Mouse (Mus musculus) cerebellum, adult 11 months (tissue): ENCODE measurements around the gene Zfp335.

ENCODE experiments used
- DNase-seq: peaks from one replicate; pipeline ENCODE4 v3.0.0; 2022

Zfp335 gene

DNA sequence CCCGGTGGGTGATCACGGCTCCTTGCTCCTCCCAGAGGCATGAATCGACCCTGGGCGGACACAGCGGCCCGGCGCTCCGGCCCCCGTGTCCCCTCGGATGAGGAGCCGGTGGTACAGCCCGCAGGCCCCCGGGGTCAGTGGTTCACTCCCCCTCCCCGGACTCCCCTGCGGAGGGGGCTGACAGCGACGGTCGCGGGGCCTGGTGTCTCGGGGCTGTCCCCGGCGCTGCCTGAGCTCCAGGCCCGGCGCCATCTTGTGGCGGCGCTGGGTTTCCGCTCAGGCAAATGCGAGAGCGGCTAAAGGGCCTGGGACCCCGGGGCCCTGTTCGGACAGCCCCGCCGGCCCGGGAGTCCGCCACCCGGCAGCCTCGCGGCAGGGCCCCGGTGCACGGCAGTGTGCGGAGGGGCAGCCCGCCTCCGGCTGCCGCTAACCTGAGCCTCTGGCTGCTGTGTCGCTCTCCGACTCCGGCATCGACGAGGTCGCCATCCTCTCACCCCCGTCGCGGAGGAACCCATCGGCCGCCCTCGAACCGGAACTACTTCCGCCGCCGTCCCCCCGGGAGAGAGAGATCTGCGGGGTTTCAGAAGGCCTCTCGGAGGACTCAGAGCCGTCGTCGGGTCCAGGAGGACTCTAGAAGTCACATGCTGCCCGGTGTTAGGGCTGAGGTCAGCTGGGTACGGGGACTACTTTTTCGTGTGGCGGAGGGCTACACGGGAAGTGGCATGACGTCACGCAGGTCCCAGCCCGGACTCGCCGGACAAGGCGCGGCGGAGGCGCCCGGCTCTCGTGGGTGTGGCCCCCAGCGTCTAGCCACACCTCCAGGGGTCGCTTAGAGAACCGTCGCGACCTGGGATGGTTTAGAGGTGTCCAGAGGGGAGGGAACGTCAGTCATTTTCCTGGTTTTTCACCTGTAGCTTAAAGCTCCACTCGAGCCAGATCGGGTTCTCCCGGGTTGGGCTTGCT lies at the start of gene Zfp335:
Gene Zfp335 (minus strand): TSS at position 672 of the 963 bp plus-strand sequence.
- DNase-seq: peak; percentile 94

DNA sequence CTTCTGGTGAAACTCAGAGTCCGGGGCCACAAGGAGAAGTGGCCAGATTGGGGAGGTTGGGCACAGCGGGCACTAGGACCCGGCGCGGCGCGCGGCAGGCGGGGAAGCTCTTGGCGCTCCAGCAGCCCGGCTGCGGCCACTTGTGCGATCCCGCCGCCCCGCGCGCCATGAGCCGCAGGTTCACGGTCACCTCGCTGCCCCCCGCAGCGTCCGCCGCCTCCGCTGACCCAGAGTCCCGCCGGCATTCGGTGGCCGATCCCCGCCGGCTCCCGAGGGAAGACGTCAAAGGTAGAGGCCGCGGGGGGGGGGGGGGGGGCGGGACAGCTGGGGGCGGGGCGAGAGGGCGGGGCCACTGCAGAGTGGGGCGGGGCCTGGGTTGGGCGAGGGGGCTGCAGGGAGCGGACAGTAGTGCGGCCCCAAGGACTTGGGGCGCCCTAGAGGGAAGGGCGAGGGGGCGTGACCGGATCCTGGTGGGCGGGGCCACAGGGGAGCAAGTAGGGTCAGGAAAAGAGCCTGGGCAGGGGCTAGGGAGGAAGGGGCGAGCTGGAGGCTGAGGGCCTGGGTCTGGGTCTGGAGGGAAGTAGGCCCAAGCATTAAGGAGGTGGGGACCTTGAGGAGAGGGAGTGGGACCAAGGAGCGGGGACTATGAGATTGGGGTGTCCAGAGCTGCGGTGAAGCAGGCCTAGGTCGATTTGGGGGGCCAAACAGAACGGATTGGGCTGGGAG lies 49.3 kb upstream of the Zfp335 start, which contains the start of gene Slc12a5:
Gene Slc12a5 (plus strand): TSS at position 87 of the 726 bp plus-strand sequence.
- peak; percentile 79 for DNase-seq

DNA sequence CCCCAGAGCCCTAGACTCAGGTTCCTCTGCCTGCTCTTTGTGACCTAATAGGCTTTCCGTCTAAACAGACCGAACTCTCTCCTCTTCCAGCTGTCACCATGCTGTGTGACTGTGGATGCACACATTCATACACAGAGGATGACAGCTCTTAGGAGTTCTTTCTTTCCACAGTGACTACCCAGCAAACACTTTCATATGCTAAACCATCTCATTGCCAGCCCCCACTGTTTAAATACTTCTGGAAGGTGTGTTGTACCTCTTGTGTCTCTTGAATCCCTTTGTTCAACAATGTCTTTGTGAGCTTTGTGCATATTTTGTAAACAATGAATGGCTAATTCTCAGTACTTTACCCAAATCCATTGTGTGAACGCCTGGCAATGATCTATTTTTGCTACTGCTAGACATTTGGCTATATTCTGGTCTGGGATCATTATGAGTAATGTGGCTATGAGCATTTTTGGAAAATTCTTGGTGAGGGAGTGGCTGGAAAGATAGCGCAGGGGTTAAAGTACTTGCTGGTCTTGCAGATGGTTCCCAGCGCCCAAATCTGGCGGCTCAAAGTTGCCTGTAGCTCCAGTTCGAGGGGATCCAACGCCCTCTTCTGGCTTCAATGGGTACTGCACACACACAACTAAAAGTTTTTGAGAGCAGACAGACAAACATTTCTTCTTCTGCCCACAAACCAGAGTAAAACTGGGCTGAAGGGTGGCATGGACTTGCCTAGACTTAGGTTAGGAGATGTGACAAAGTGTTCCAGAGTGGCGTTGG lies 46.2 kb upstream of the Zfp335 start:
- DNase-seq: no peak

DNA sequence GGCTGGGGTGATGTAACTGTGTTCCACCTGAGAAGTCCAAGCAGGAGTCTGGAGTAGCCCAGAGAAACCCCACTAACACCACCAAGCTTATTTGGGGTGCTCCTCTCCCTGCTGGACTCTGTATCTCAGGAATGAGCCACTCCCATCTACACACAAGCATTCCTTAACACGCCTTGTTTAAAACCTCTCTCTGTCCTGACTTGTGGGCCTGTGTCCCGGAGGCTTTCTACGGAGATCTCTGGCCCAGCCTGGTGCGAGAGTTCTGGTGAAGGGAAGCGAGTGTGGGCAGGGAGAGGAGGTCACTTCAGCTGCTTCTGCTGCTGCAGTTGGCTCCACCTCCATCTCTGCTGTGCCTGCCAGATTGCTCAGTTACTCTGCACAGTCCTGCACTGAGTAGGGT lies 44.6 kb upstream of the Zfp335 start:
- no peak for DNase-seq

DNA sequence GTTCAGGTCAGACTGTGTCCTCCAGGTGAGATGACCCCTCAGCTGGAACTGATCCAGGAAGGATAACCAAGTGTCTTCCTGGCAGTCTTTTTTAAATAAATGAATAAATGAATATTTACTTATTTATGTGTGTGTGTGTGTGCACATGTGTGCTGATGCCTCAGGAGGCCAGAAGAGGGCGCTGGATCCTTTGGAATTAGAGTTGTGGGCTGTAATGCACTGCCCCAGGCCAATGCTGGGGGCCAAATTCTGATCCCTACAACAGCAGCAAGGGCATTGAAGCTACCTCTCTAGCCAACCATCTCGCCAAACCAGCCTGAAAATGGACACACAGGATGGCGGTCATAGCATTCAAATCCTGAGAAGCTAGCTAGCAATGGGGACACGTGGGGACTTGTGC lies 44.2 kb upstream of the Zfp335 start:
- DNase-seq: no peak

DNA sequence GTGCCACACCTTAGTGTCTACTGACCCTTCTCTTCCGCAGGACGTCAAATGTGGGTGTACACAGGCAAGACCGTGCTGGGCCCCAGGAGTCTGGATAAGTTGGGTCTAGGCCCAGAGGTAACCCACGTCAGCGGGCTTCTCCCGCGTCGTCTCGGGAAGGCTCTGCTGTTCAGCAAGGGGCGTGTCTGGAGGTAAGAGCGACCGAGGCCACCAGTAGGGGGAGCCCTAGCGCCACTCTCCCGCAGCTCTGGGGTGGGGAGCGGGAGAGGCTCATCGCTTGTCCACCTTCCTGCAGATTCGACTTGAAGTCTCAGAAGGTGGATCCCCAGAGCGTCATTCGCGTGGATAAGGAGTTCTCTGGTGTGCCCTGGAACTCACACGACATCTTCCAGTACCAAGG lies 41.7 kb upstream of the Zfp335 start:
- DNase-seq: peak; percentile 89

DNA sequence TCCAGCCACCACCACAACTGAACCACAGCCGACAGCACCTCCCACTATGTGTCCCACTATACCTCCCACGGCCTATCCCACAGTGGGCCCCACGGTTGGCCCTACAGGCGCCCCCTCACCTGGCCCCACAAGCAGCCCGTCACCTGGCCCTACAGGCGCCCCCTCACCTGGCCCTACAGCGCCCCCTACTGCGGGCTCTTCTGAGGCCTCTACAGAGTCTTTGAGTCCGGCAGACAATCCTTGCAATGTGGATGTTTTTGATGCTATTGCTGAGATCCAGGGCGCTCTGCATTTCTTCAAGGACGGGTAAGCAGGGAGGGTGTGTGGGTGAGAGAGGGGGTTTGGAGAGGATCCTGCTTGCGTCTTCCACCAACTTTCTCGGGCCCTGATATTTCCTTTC lies 40.9 kb upstream of the Zfp335 start:
- no peak for DNase-seq

DNA sequence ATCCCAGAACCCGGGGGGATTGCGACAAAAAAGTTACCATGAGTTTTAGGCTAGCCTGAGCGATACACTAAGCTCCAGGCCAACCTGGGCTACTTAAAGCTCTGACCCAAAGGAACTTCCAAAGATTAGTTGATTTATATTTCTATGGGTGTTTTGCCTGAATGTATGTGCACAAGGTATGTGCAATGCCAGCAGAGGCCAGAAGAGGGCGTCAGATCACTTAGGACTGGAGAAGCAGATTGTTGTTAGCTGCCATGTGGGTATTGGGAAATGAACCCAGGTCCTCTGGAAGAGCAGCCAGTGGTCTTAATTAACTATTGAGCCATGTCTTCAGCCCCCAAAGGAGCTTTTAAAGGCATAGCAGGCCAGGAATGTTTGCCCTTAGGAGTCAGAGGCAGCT lies 40.2 kb upstream of the Zfp335 start:
- no peak for DNase-seq

DNA sequence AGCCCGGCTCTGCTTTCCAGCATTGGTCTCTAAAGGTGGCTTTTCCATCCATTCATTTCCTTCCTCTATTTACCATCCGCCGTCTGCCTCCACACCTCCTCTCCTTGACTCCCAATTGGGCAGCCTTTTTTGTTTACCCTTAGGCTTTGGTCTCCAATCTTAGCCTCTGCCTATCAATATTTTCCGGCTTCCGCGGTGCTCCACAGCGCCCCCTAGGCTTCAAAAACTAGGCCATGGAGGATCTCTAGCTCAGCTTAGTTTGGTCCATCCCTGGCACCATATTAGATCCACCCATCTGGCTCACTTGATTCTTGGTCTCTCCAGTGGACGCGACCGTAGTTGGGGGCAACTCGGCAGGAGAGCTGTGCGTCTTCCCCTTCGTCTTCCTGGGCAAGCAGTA lies 38.9 kb upstream of the Zfp335 start:
- no peak for DNase-seq

DNA sequence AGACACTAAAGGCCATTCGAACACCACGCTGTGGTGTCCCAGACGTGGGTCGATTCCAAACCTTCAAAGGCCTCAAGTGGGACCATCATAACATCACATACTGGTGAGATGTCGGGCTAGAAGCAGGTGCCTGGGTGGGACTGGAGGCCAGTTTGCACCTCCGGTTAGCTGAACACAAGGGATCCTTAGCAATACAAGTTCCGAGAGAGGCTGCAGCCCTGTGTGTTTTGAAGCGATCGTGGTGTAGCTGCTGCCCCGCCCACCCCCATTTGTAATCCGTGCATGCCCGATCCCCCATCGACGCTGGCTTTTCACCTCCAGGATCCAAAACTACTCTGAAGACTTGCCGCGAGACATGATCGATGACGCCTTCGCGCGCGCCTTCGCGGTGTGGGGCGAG lies 37.4 kb upstream of the Zfp335 start:
- no peak for DNase-seq

DNA sequence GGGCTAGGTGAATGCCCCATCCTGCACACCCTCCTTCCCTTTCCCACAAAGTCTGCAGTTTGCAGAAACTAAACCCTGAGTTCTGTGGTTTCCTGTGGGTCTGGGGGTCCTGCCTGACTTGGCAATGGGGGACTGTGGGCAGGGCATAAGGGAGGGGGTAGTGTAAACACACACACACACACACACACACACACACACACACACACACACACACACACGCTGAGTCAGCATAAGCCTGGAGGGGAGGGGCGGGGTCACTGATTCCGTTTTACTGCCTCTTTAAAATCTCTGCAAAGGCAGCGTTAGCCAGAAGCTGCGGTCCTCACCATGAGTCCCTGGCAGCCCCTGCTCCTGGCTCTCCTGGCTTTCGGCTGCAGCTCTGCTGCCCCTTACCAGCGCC lies 36.4 kb upstream of the Zfp335 start:
- no peak for DNase-seq

DNA sequence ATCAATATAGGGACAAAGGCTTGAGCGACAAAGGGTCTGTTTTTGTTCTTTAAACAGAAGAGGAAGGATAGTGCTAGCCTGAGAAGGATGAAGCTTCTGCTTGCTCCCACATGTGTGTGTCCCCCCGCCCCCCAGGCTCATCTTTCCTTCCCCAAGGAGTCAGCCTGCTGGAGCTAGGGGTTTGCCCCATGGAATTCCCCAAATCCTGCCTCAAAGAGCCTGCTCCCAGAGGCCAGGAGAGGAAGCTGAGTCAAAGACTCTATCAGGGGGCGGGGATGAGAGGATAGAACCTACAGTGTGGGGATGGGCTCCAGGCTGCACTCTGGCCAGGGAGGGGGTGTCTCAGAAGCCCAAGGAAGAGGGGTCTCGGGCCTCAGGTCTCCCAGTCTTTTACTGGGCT lies 35.9 kb upstream of the Zfp335 start:
- DNase-seq: no peak

DNA sequence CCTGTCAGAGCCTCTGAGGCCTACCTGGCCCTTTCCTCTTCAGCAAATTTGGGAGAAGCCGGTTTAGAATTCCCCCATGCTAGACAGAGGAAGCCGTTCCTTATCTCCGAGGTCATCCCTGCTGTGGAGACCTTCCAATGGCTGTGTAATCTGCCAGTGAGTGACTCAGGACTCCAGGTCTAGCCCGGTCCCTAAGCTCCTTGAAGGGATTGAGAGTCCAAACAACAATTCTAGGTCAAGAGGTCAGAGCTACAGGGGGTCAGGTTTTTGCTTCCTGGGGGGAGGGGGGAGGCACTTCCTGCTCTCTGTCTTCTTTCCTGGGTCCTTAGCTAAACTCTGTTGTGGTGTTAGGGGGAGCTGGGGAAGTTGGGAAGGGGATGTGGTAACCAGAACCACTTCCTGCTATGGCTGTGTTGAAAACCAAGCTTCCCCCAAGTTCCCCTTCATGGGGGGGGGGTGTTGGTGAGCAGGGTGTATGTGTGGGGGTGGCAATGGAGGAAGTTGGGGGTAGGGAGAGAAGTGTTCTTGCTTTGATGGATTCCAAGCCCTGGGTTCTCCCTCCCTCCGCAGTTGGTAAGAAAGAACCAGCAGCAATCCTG lies 31.2 kb upstream of the Zfp335 start:
- no peak for DNase-seq

DNA sequence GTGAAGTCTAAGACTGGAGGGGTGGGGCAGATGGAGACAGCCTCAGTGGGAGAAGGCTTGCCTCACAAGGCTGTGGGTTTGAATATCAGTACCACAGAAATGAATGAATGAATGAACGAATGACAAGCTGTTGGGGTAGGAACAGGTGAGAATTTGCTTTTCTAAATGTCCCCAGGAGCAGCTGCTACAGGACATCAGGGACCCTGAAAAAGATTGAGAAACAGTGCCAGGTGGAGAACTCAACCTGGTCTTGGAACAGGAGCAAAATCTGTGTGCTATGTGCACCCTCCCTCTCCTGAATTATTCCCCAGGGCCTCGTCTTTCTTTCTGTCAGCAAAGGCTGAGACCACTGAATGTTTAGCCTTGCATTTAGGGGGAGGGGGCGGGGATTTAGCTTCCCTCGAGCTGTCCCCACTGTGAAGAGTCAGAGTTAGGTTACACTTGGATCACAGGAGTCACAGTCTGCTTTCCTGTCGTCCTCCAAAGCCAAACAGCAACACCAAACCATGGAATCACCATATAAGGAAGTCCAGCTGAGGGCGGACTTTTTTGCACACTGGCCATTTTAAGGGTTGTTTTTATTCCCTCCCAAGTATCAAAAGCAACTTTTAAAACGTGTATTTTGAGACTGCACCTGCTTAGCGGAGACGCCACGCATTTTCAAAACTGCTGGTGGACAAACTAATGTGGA lies 28.7 kb upstream of the Zfp335 start, which contains the start of gene Mmp9:
Gene Mmp9 (plus strand): TSS at position 641 of the 691 bp plus-strand sequence.
- no peak for DNase-seq

DNA sequence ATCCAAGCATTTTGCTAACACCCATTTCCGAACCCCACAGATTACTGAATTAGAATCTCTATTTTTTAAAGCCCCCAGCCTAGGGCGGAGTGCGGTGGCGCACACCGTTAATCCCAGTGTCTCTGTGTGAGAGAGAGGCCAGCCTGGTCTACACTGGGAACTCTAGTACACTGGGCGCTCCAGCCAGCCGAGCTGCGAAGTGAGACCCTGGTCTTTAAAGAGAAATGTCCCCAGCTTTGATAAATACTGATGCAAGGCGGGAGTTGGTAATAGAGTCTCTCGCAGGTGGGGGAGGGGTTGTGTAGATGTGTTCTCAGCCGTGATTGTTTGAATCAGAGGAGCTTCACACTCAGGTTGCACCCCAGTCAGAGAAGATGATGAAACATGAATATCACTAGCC lies 27.5 kb upstream of the Zfp335 start:
- no peak for DNase-seq

DNA sequence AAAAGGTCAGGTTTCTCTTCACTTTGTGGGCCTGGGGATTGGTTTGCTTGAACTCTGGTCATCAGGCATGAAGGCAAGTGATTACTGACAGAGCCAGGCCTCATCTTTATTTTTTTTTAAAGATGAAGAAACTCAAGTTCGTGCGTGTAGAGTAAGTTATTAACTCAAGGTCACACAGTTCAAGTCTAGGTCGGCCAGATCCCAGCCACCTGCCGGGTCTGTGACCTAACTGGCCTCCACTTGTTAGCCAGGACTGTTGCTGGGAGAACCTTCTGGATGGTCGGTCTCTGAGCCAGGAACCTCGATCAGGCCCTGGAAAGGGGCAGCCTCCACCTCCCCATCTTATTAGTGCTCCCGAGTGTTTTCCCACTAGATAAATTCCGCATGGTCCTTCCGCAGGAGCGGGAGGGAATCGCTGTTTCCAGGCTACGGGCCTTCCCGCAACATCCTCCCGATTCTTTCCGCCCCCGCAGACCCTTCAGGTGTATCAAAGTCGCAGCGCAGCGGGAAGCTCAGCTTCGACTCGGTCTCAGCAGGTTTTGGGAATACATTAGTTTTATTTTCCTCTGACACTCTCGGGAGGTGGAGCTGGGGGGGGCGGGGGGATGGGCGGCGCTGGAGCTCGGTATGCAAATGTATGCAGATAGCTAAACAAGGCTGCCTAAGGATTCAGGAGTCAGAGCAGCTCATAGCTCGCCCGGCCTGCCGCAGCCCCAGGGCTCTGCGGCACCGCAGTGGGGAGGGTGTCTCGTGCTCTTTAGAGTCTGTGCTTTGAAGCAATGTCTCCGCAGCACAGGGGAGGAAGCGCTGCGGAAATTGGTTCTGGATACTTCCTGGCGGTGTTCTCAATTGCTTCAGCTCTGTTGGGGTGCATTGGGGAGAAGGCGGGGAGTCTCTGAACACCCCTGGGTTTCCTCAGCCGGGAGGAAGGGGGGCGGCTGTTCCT lies 26.9 kb upstream of the Zfp335 start:
- DNase-seq: peak; percentile 69

DNA sequence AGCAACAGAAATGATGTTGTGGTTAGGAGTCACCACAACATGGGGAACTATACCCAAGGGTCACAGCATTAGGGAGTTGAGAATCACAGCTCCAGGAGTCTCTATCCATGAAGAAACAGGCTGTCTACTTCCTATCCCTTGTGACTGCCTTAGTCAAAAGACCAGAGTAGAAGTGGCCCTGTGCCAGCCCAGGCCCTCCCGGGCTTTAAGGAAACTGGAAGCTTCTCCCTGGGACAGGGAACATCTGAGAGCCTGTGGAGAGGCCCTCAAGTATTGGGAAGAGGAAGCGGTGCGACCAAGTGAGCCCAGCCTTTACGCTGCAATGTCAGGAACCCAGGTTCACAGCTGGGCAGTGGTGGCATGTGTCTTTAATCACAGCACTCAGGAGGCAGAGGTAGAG lies 24.4 kb upstream of the Zfp335 start:
- no peak for DNase-seq

DNA sequence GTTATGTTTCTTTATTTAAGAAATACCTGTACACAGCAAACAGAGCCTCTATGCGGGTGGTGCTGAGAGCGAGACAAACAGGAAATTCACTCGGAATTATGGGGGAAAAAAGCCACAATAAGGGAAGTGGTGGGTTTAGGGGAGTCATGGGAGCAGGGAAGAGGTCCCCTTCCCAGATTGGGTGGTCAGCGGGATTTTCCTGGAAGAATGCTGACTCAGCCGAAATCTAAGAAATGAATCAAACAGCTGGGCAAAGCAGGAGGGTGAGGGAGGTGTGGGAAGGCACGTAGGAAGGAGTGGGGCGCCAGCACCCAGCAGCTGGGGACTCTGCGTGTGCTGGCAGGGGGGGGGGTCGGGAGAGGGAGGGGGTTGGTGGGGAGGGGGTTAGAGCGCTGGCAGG lies 22.0 kb upstream of the Zfp335 start:
- DNase-seq: no peak

DNA sequence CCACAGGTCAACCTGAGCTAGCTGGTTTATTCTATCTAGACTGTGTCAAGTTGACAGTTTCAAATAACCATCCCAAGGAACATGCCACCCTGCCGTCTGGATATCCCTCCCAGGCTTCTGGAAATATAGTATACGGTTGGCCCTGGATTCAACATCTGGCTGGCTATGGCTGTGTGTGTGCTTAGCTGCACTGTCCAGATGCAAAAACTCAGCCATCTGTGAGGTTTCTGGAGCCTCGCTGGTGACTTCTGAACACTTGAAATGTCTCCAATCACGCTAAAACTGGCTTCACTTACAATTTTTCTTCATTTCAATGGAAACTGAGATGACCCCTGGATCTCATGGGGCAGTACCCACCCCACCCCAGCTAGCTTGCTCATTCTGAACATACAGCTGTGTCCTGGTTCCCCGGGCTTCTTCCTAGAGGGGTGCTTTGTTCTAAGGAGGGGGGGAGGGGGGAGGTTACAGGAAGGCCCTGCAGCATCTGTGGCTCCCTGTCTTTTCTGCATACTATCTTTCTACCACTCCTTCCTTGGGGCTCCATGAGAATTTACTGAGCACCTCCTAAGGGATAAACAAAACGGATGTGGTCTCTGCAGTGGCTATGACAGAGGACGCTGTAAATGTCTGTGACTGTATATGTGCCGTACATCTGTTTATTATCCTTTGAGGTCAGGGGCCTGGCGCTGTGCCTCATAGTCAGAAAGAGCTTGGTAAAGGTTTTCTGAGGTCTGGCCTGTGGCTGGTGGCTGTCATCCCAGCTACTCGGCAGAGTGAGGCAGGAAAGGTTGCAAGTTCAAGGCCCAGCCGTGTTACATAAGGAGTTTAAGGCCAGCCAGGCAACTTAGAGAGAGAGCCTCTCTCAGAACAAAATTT lies 19.4 kb upstream of the Zfp335 start:
- no peak for DNase-seq
